Mouse (Mus musculus) neutrophil, adult 5-6 weeks (primary cell): ENCODE measurements around the gene Klhl6. TPM values are rescaled to one million over a fixed set of nuclear protein-coding genes. Genes with fewer than 3 reads are reported as not detected.
A peak's percentile ranks its signal among the peaks of the same experiment; 100 is the strongest.
"Not testable (repeated sequence)": the region's sequence is repeated elsewhere in the genome, so short reads cannot be mapped to it uniquely, and the experiment has no call there.

ENCODE experiments used
- ATAC-seq: fragments of 151-379, 151-347 bp; 2 replicates; pipeline ENCODE4 v1.8.0; 2017; ENCODE audit warnings: mild to moderate bottlenecking, moderate TSS enrichment; ENCODE audit not compliant: insufficient number of reproducible peaks, poor library complexity, low FRiP score, severe bottlenecking; ENCODE audit errors: extremely low read depth
- total RNA-seq: library from RNA; stranded (forward); fragments of 200-1000 nt; gene quantifications from 2 replicates; pipeline ENCODE4 v1.2.3, GENCODE M21; 2017

Klhl6 gene
- 177 and 184 TPM in 2 replicates for total RNA-seq

DNA sequence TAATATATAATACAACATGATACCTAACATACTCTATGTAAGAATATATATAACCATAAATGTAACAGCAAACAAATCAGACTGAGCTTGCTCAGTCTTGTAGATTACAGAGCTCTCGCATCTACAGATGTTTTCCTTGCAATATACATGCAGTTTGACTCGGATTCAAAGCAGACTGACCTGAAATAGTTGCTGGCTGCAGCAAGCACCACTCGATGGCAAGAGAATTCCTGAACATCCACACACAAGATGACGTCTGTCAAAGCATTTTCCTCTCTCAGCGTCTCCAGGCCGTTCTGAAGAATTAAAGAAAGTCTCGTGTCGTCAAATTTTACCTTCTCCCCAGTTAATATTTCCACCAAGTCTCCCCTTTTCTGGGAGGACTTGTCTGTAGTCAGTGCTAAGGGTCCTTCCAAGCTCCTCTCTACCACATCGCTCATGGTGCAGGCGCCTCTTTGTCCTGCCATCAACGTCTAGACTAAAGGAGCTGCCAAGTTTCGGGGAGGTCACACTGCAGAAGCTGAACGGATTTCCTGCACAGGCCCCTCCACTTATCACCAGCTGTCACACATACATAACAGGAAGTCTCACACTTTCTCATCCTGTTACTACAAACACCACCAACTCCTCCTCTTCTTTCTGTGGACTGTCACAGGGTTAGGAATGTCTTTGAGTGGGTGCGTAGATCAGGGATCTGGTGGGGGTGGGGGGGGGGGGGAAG, at the start of gene Klhl6:
TSS of gene Klhl6 (minus strand) at position 501 of the 721 bp plus-strand sequence.
- ATAC-seq, result peak; percentile 81

DNA sequence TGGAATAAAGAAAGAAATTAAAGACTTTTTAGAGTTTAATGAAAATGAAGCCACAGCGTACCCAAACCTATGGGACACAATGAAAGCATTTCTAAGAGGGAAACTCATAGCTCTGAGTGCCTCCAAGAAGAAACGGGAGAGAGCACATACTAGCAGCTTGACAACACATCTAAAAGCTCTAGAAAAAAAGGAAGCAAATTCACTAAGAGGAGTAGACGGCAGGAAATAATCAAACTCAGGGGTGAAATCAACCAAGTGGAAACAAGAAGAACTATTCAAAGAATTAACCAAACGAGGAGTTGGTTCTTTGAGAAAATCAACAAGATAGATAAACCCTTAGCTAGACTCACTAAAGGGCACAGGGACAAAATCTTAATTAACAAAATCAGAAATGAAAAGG, 44.4 kb upstream of the Klhl6 start:
- not testable (repeated sequence) for ATAC-seq

DNA sequence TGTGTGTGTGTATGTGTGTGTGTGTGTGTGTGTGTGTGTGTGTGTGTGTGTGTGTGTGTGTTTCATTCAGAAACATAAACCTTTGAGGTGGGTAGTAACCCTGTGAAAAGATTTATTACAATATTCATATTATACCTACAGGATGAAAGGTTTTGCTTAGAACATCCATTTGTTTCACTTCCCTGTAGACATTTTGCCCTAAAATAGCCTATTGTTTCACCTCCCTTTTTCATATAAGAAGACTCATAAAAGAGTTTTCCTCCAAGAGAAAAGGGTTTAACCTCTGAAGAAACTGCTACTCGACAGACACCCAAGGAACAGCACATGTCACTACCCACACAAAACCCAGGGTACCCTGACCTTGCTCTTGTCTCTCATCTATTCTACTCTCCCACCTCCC, 40.0 kb upstream of the Klhl6 start:
- ATAC-seq, result no peak

DNA sequence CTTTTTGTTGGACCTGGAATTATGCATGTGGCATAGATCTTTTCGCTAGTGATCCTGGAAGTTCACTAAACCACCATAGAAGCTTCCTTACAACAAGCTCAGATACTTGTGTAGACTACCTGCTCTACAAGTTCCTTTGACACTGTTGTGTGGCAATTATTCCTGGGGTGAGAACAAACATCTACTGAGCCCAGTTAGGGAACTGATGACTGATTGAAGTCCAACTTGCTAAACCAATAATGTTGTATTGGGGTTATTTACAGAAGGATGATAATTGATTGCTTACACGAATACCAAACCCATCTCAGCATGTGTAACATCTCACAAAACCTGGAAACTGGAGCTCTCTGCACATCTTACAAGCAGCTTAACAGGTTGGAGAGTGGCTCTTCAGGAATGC, 39.0 kb upstream of the Klhl6 start:
- ATAC-seq, result no peak

GRCm38 (mm10) chr16:20012647-20013046, 29.8 kb upstream of the Klhl6 start:
- no peak for ATAC-seq

- ATAC-seq, result no peak
These were observed 23.2 kb upstream of the Klhl6 start for GRCm38 (mm10) chr16:20006066-20006465.

DNA sequence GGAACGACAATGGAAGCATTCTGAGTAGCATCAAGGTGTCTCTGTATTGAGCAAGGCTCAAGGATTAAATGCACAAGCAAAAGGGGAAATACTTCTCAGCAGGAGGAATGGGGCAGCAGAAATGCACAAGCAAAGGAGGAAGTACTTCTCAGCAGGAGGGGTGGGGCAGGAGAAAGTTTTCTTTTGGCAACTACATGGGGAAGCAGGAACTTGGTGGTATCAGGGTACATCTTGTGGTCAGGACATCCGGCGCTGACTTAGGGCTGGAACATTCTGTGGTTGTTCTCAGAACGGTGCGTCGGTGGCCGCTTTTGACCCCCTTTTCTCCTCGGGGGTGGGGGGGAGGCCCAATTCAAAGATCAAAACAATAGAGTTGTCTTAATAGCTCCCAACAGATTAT, 17.4 kb upstream of the Klhl6 start:
- ATAC-seq, result not testable (repeated sequence)

DNA sequence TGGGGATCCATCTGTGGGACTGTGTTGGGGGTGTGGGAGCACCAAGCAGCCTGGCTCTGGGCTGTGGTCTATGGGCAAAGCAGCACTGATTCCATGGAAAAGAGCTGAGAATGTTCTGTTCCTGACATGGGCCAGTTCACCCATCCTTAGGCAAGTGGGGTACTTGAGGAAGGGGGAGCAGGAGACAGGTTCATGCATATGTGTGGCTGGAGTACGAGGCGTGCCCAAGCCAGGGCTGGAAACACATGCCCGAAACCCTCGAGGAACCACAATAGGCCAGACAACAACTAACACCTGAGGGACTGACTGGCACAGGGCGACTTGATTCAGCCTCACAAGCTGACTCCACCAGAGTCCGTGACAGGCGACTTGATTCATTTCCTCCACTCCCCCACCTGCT, 14.8 kb upstream of the Klhl6 start:
- no peak for ATAC-seq

DNA sequence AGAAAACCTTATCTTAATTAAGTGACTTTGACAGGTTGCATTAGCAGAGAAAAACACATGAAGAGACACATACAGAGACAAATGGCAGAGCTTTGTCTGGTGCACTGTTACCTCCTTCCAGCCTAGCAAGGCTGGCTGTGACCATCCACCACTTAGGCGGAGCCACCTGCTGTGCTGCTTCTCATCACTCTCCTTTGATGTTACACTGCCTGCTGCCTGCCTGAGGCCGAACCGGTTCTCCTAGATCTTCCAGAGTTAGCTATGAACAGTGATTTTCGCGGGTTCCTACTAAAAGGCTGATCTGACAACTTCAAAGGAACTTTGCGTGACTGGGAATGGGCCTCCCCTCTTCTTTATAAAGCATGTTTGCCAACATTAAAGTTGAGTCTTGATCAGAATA, 14.1 kb upstream of the Klhl6 start:
- ATAC-seq, result not testable (repeated sequence)

GRCm38 (mm10) chr16:19995818-19996217, 13.0 kb upstream of the Klhl6 start:
- no peak for ATAC-seq

GRCm38 (mm10) chr16:19993278-19993677, 10.4 kb upstream of the Klhl6 start:
- ATAC-seq, result no peak

GRCm38 (mm10) chr16:19990536-19990935, 7.7 kb upstream of the Klhl6 start:
- ATAC-seq, result no peak

- ATAC-seq, result no peak
These were observed 4.8 kb upstream of the Klhl6 start for GRCm38 (mm10) chr16:19987589-19987988.

GRCm38 (mm10) chr16:19984884-19985643, 2.2 kb upstream of the Klhl6 start:
- ATAC-seq, result 0 out of 2 replicates have a peak, but pooled peaks have one; percentile 13

- no peak for ATAC-seq
These were observed 722 bp upstream of the Klhl6 start for GRCm38 (mm10) chr16:19983559-19983958.

GRCm38 (mm10) chr16:19981684-19982083, 1.2 kb downstream of the Klhl6 start:
- no peak for ATAC-seq

DNA sequence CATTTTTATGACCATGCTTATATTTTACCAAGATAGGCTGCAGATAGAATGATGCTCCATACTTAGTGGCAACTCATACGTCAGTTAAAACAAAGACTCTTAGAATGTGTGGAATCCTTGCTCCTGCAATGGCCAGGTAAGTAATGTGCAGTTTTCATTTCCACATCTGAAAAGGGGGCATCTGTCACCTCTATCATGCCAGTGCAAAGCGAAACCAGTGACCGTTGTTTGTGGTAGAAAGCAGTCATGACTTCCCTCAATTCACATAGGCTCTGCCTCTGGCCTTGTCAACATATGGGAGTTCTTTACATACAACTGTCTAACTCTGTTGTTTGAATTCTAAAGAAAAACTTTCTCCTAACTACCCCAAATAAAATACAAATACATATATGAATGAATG, 1.8 kb downstream of the Klhl6 start:
- ATAC-seq, result peak; percentile 49; the same call in 1 of the 2 replicates

- ATAC-seq, result no peak
These were observed 3.1 kb downstream of the Klhl6 start for GRCm38 (mm10) chr16:19979755-19980154.

GRCm38 (mm10) chr16:19977282-19977681, 5.6 kb downstream of the Klhl6 start:
- no peak for ATAC-seq

- no peak for ATAC-seq
These were observed 6.0 kb downstream of the Klhl6 start for GRCm38 (mm10) chr16:19976825-19977224.
